21 mouse cellular contexts compared by ENCODE assay signal in the genomic region with DNA sequence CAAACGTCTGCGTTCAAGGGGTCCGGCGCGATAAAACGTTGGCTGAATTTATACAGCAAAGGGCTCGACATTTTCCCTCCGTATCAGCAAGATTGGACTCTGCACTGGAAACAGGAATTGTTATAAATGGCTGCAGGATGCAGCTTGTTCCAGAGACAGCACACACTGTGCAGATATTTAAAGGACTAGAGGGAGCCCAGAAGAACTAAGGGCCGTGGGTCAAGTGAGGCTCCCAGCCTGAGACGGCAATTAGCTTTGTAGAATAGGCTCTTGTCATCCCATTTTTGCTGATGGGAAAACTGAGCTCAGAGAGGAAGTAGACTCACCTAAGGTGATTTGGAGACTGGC.
A peak's percentile ranks its signal among the peaks of the same experiment; 100 is the strongest.
DNase-seq lines count a peak whose midpoint lies in the region; ATAC-seq and TF ChIP-seq lines count a peak whose summit lies in the region.
"Had no signal": no experiment of that assay in that cellular context is flagged by ENCODE, and none has a peak within 500 bp of the region (broad histone marks: within the 10 kb centered on the region; RNA-seq: fewer than 3 reads in every experiment).

No protein-coding gene starts in this region.

- no peak overlapping the region for H3K27ac ChIP-seq in heart, adult 2 months
- H3K27ac ChIP-seq in kidney, adult 2 months (ENCODE audit: insufficient read depth, low read depth, low read length) = no peak overlapping the region
- 0 out of 2 replicates have a peak overlapping the region, but pooled peaks have one; percentile 20 for H3K27ac ChIP-seq in liver, adult 2 months (replicated peaks; ENCODE audit: insufficient read depth, low read depth, low read length)
- H3K27ac ChIP-seq in liver, embryonic 11.5 days (ENCODE audit: low read depth, low read length) = no peak overlapping the region
- no peak overlapping the region for H3K27ac ChIP-seq in limb, embryonic 15.5 days
- H3K27ac ChIP-seq: embryonic facial prominence, embryonic 15.5 days; forebrain, embryonic 15.5 days; hindbrain, embryonic 10.5 days; hindbrain, embryonic 15.5 days; lung, embryonic 15.5 days; midbrain, embryonic 10.5 days; midbrain, embryonic 15.5 days; stomach, embryonic 15.5 days had no signal

- no peak overlapping the region for H3K4me3 ChIP-seq in heart, adult 2 months
- no peak overlapping the region for H3K4me3 ChIP-seq in kidney, adult 2 months (ENCODE audit: insufficient read depth, low read depth, low read length)
- H3K4me3 ChIP-seq in liver, adult 2 months (ENCODE audit: insufficient read depth, low read depth, low read length) = no peak overlapping the region
- no peak overlapping the region for H3K4me3 ChIP-seq in liver, embryonic 11.5 days (ENCODE audit: low read depth, low read length)
- no peak overlapping the region for H3K4me3 ChIP-seq in limb, embryonic 15.5 days
- H3K4me3 ChIP-seq: embryonic facial prominence, embryonic 15.5 days; forebrain, embryonic 15.5 days; hindbrain, embryonic 10.5 days; hindbrain, embryonic 15.5 days; lung, embryonic 15.5 days; midbrain, embryonic 10.5 days; midbrain, embryonic 15.5 days; stomach, embryonic 15.5 days had no signal

- intact Hi-C loops in heart, adult 2 months (cut with DNase I) = no loop called here
- intact Hi-C loops in heart, postnatal 25 days (cut with DNase I) = no loop called here

- no peak overlapping the region for H3K4me2 ChIP-seq in liver, embryonic 11.5 days
- H3K4me2 ChIP-seq in limb, embryonic 15.5 days = peak overlapping the region; percentile 17; the same call in 1 of the 2 replicates
- H3K4me2 ChIP-seq: embryonic facial prominence, embryonic 15.5 days; forebrain, embryonic 15.5 days; hindbrain, embryonic 15.5 days; lung, embryonic 15.5 days; midbrain, embryonic 15.5 days; stomach, embryonic 15.5 days had no signal

- no peaks in the 10 kb centered on the region for H3K36me3 ChIP-seq in heart, adult 2 months (ENCODE audit: control insufficient read depth, insufficient read depth, low read length)
- no peaks in the 10 kb centered on the region for H3K36me3 ChIP-seq in kidney, adult 2 months (ENCODE audit: control insufficient read depth, insufficient read depth, low read length)
- H3K36me3 ChIP-seq in liver, adult 2 months (ENCODE audit: control insufficient read depth, insufficient read depth, low read length) = no peaks in the 10 kb centered on the region
- H3K36me3 ChIP-seq in liver, embryonic 11.5 days (ENCODE audit: control insufficient read depth, insufficient read depth, low read length) = no peaks in the 10 kb centered on the region
- no peaks in the 10 kb centered on the region for H3K36me3 ChIP-seq in limb, embryonic 15.5 days
- H3K36me3 ChIP-seq: embryonic facial prominence, embryonic 15.5 days; forebrain, embryonic 15.5 days; hindbrain, embryonic 10.5 days; hindbrain, embryonic 15.5 days; lung, embryonic 15.5 days; midbrain, embryonic 10.5 days; midbrain, embryonic 15.5 days; stomach, embryonic 15.5 days had no signal

- H3K79me2 ChIP-seq in heart, adult 2 months (replicated peaks; ENCODE audit: control insufficient read depth, insufficient read depth, low read length) = no peaks in the 10 kb centered on the region
- H3K79me2 ChIP-seq in liver, adult 2 months (ENCODE audit: control insufficient read depth, insufficient read depth, low read length) = no peaks in the 10 kb centered on the region

- H3K4me1 ChIP-seq in heart, adult 2 months (ENCODE audit: control insufficient read depth, insufficient read depth, low read length) = peaks cover 7% of the 10 kb centered on the region
- H3K4me1 ChIP-seq in kidney, adult 2 months (ENCODE audit: control insufficient read depth, insufficient read depth, low read length) = no peaks in the 10 kb centered on the region
- H3K4me1 ChIP-seq in liver, adult 2 months (ENCODE audit: control insufficient read depth, insufficient read depth, low read length) = no peaks in the 10 kb centered on the region
- H3K4me1 ChIP-seq in liver, embryonic 11.5 days (replicated peaks; ENCODE audit: control insufficient read depth, insufficient read depth, low read length) = peaks cover 20% of the 10 kb centered on the region
- peaks cover 53% of the 10 kb centered on the region for H3K4me1 ChIP-seq in limb, embryonic 15.5 days
- H3K4me1 ChIP-seq: midbrain, embryonic 15.5 days had no signal

- H3K27me3 ChIP-seq in heart, adult 2 months (ENCODE audit: control insufficient read depth, insufficient read depth, low read length) = no peaks in the 10 kb centered on the region
- H3K27me3 ChIP-seq in kidney, adult 2 months (replicated peaks; ENCODE audit: control insufficient read depth, insufficient read depth, low read length) = no peaks in the 10 kb centered on the region
- no peaks in the 10 kb centered on the region for H3K27me3 ChIP-seq in liver, adult 2 months (ENCODE audit: control insufficient read depth, insufficient read depth, low read length)
- 0 out of 2 replicates have a peak, but pooled peaks cover 5% of the 10 kb centered on the region for H3K27me3 ChIP-seq in liver, embryonic 11.5 days (replicated peaks; ENCODE audit: control insufficient read depth, insufficient read depth, low read length)
- H3K27me3 ChIP-seq in limb, embryonic 15.5 days = peaks cover 25% of the 10 kb centered on the region
- H3K27me3 ChIP-seq: forebrain, embryonic 15.5 days; midbrain, embryonic 15.5 days had no signal

- 0 out of 2 replicates have a peak, but pooled peaks have one; percentile 32 for TF ChIP-seq EP300 in heart, adult 2 months (IDR thresholded peaks at IDR 0.05; ENCODE audit: insufficient read depth, low read depth, low read length)

- TF ChIP-seq CTCF in heart, adult 2 months (IDR thresholded peaks at IDR 0.05) = no peak
- no peak for TF ChIP-seq CTCF in kidney, adult 2 months (conservative IDR thresholded peaks at IDR 0.05; ENCODE audit: insufficient read depth, insufficient read length, low read depth, low read length)
- TF ChIP-seq CTCF in liver, adult 2 months (IDR thresholded peaks at IDR 0.05; ENCODE audit: low read depth, low read length) = no peak

- ATAC-seq in liver, embryonic 11.5 days (replicated peaks; ENCODE audit: low FRiP score) = no peak
- no peak for ATAC-seq in limb, embryonic 15.5 days (ENCODE audit: insufficient number of reproducible peaks, low FRiP score, low TSS enrichment, low read depth)
- ATAC-seq: CD4-positive, CD25-positive, alpha-beta regulatory T cell, adult 4 months; forebrain, embryonic 15.5 days; midbrain, embryonic 15.5 days had no signal

- H3K9ac ChIP-seq in heart, adult 2 months (ENCODE audit: low read depth, low read length) = no peak overlapping the region
- H3K9ac ChIP-seq in liver, adult 2 months (ENCODE audit: low read depth, low read length) = no peak overlapping the region
- H3K9ac ChIP-seq in liver, embryonic 11.5 days (ENCODE audit: low read depth, low read length) = no peak overlapping the region
- H3K9ac ChIP-seq in limb, embryonic 15.5 days = no peak overlapping the region
- H3K9ac ChIP-seq: embryonic facial prominence, embryonic 15.5 days; forebrain, embryonic 15.5 days; hindbrain, embryonic 15.5 days; lung, embryonic 15.5 days; midbrain, embryonic 15.5 days; stomach, embryonic 15.5 days had no signal

- TF ChIP-seq POLR2A in heart, adult 2 months (IDR thresholded peaks at IDR 0.05; ENCODE audit: insufficient read depth, low read depth, low read length) = no peak
- no peak for TF ChIP-seq POLR2A in kidney, adult 2 months (IDR thresholded peaks at IDR 0.05; ENCODE audit: low read depth, low read length)
- no peak for TF ChIP-seq POLR2A in liver, adult 2 months (IDR thresholded peaks at IDR 0.05; ENCODE audit: extremely low read depth, insufficient read depth, low read length)

- 43% methylated on average over 10 of the region's 10 CpGs for WGBS in heart, adult 2 months
- 58% methylated on average over 10 of the region's 10 CpGs for WGBS in kidney, adult 2 months
- WGBS in liver, adult 2 months = 72% methylated on average over 10 of the region's 10 CpGs
- 83% methylated on average over 10 of the region's 10 CpGs for WGBS in liver, embryonic 11.5 days
- WGBS in limb, embryonic 15.5 days = 31% methylated on average over 10 of the region's 10 CpGs

- H3K9me3 ChIP-seq in liver, embryonic 11.5 days (ENCODE audit: control insufficient read depth, low read length) = no peaks in the 10 kb centered on the region
- H3K9me3 ChIP-seq in limb, embryonic 15.5 days = no peaks in the 10 kb centered on the region
- H3K9me3 ChIP-seq: embryonic facial prominence, embryonic 15.5 days; forebrain, embryonic 15.5 days; hindbrain, embryonic 10.5 days; hindbrain, embryonic 15.5 days; lung, embryonic 15.5 days; midbrain, embryonic 10.5 days; midbrain, embryonic 15.5 days; stomach, embryonic 15.5 days had no signal

- no peak for DNase-seq in heart, adult 2 months
- DNase-seq in heart, postnatal 25 days (ENCODE audit: low spot score) = no peak
- DNase-seq in kidney, adult 2 months = peak; percentile 39
- DNase-seq in kidney, adult 11 months = no peak
- peak; percentile 16 for DNase-seq in liver, adult 2 months (ENCODE audit: extremely low read depth, low read depth, low spot score)
- no peak for DNase-seq in liver, embryonic 11.5 days (ENCODE audit: low spot score)
- DNase-seq in embryo, embryonic 10 days (ENCODE audit: low spot score) = no peak
- DNase-seq: adrenal gland, postnatal 25 days; cerebellum, adult 11-12 months; cerebellum, adult 9-11 months; liver had no signal

Comparison
In these comparisons a context has a peak if more than half of its experiments do, and no peak if none do; other contexts are left out.
1. DNase-seq: peak in kidney, adult 2 months (single experiment) and liver, adult 2 months (single experiment); none in heart, adult 2 months (0 of 2), heart, postnatal 25 days (single experiment), kidney, adult 11 months (single experiment), liver, embryonic 11.5 days (single experiment) and embryo, embryonic 10 days (single experiment).